Mouse (Mus musculus) midbrain, embryonic 13.5 days (tissue): ENCODE data around the gene Gm10073. TPM values are rescaled to one million over a fixed set of nuclear protein-coding genes. Genes with fewer than 3 reads are reported as not detected.
"Not testable (repeated sequence)": the region's sequence is repeated elsewhere in the genome, so short reads cannot be mapped to it uniquely, and the experiment has no call there.

Source experiments
- ATAC-seq: fragments of 200-750 bp; cut with Nextera tagmentation; 2 replicates; pipeline ENCODE4 v1.8.0; 2017; ENCODE audit warnings: mild to moderate bottlenecking, moderate TSS enrichment, moderate library complexity
- H3K27ac ChIP-seq: fragments of 300-500 bp; sonication (generic); 2 replicates; pipeline ENCODE4 v1.5.1; 2015; ENCODE audit warnings: inconsistent platforms, mild to moderate bottlenecking, moderate library complexity
- H3K27me3 ChIP-seq: fragments of 300-500 bp; sonication (generic); 2 replicates; pipeline ENCODE4 v1.6.1; 2015; ENCODE audit warnings: mild to moderate bottlenecking, inconsistent platforms
- H3K36me3 ChIP-seq: fragments of 300-500 bp; sonication (generic); 2 replicates; pipeline ENCODE4 v1.6.1; 2015; ENCODE audit warnings: mild to moderate bottlenecking, inconsistent platforms
- H3K4me1 ChIP-seq: fragments of 300-500 bp; sonication (generic); replicated peaks from 2 replicates; pipeline ENCODE4 v1.6.1; 2015; ENCODE audit warnings: inconsistent platforms
- H3K4me2 ChIP-seq: fragments of 300-500 bp; sonication (generic); replicated peaks from 2 replicates; pipeline ENCODE4 v1.6.1; 2015; ENCODE audit warnings: moderate library complexity, mild to moderate bottlenecking, inconsistent platforms
- H3K4me3 ChIP-seq: fragments of 300-500 bp; sonication (generic); replicated peaks from 2 replicates; pipeline ENCODE4 v1.5.1; 2015; ENCODE audit warnings: mild to moderate bottlenecking, inconsistent platforms
- H3K9ac ChIP-seq: fragments of 300-500 bp; sonication (generic); replicated peaks from 2 replicates; pipeline ENCODE4 v1.6.1; 2015; ENCODE audit warnings: mild to moderate bottlenecking, inconsistent platforms
- H3K9me3 ChIP-seq: fragments of 300-500 bp; sonication (generic); 2 replicates; pipeline ENCODE4 v1.6.1; 2016; ENCODE audit warnings: mild to moderate bottlenecking, inconsistent platforms
- WGBS: fragments of 180-500 bp; shearing (Covaris S2); methylation state at CpG from one replicate; pipeline ENCODE4 v1.1.7; 2015; 5-methylcytosine and 5-hydroxymethylcytosine counted together
- polyA plus RNA-seq: library from polyadenylated mRNA; unstranded; fragments of >200 nt; fragmentation: Nextera tagmentation; extraction: Ambion mirVana; gene quantifications from 2 replicates; pipeline ENCODE4 v1.2.1, GENCODE M21; 2015

Gm10073 gene
- polyA plus RNA-seq, 1 experiment from 2014 or later: 7.6 TPM

DNA sequence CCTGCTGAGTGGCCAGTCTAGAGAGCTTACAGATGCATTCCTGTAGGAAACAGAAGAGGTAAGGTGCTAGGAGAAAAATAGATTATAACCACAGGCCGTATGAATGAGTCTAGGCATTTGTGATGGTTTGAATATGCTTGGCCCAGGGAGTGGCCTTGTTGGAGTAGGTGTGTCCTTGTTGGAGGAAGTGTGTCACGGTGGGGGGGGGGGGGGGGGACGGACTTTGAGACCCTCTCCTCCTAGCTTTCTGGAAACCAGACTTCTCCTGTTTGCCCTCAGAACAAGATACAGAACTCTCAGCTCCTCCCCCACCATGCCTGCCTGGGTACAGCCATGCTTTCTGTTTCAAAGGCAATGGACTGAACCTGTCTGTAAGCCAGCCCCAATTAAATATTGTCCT lies 19.2 kb upstream of the Gm10073 start:
- Histone ChIP-seq H3K4me3 (no peak overlapping the region), H3K9ac (no peak overlapping the region), H3K36me3 (no peaks in the 10 kb centered on the region), H3K27me3 (no peaks in the 10 kb centered on the region), H3K27ac (no peak overlapping the region), H3K9me3 (no peaks in the 10 kb centered on the region), H3K4me2 (no peak overlapping the region), H3K4me1 (no peaks in the 10 kb centered on the region)
- no peak for ATAC-seq
- 73% methylated on average over 2 of the region's 3 CpGs for WGBS

DNA sequence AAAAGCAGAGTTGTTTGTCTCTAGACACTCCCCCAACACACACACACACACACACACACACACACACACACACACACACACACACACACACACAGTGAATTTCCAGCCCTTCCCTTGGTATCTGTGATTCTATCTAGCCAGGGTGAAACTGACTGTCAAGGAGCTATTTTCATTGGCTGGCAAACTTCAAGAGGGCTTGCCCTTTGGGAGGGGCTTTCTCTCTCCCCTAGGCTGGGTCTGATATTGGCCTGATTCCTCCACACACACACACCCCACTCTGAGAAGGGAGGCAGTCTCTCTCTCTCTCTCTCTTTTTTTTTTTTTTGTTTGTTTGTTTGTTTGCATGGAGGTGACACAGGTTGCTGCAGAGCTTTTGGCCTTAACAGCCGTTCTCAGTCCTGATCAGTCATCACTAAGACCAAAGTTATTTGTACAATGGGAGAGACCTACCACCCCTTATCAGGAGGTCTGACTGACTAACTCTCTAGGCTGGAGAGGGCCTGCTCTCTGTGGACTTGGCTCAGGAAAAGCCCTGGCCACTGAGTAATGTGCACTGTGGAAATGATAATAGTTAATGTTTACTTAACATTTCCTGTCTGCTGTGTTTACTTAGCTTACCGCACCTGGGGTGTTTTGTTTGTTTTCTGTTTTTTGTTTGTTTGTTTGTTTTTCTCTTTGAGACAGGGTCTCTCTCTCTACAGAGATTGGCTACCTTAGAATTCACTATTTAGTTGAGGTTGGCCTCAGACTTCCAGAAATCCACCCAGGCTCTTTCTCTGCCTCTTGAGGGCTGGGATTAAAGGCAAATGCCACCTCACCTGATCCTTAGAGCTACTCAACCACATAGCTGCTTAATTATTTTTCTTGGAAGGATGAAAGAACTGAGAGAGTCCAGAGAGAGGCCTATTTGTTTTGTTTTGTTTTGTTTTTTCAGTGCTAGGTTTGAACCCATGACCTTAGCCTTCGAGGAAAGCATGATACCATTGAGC lies 15.5 kb upstream of the Gm10073 start:
- WGBS: 78% methylated on average over 3 of the region's 3 CpGs
- H3K4me1 ChIP-seq: no peaks in the 10 kb centered on the region
- H3K4me2 ChIP-seq: no peak overlapping the region
- no peaks in the 10 kb centered on the region for H3K9me3 ChIP-seq
- H3K36me3 ChIP-seq: no peaks in the 10 kb centered on the region
- no peak overlapping the region for H3K4me3 ChIP-seq
- no peaks in the 10 kb centered on the region for H3K27me3 ChIP-seq
- no peak overlapping the region for H3K9ac ChIP-seq
- H3K27ac ChIP-seq: no peak overlapping the region
- ATAC-seq: no peak

DNA sequence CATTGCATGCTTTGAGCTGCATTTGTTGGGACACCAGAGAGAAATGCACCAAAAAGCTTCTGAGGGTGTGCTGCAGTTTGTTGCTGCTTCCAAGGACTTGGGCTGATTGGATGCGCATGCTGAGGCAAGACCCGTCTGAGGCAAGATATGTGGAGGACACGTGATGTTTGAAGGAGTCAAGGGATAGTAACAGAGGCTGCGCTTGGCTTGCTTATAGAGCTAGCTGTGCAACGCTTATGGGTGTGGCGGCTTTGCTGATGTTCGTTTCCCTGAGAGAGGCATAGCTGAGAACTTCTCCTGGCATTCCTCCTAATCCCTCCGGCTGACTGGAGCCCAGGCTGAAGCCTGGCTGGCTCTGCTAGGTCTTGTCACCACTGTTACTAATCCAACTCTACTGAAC lies 13.6 kb upstream of the Gm10073 start:
- Histone ChIP-seq H3K36me3 (no peaks in the 10 kb centered on the region), H3K9ac (no peak overlapping the region), H3K27ac (no peak overlapping the region), H3K9me3 (0 out of 2 replicates have a peak, but pooled peaks cover 4% of the 10 kb centered on the region), H3K4me3 (no peak overlapping the region), H3K4me1 (no peaks in the 10 kb centered on the region), H3K4me2 (no peak overlapping the region), H3K27me3 (no peaks in the 10 kb centered on the region)
- no peak for ATAC-seq
- 86% methylated on average over 8 of the region's 8 CpGs for WGBS

DNA sequence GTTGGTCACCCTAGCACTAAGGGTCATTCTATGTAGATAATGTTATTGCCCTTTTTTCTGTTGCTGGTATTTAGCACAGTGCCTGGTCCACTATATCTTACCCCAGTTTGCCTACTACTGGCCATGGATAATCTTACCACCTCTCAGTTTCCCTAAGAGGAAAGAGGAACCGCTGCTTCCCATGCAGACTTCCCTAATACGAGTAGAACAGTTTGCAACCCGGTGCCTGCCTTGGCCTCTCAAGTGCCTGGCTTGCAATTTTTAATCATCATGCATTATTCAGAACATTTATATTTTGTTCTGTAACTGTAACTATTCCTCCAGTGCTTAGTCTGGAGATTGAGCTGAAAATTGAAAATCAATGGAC lies 12.4 kb upstream of the Gm10073 start:
- ATAC-seq: no peak
- no peak overlapping the region for H3K27ac ChIP-seq
- H3K4me3 ChIP-seq: no peak overlapping the region
- H3K27me3 ChIP-seq: no peaks in the 10 kb centered on the region
- H3K9me3 ChIP-seq: 0 out of 2 replicates have a peak, but pooled peaks cover 4% of the 10 kb centered on the region
- no peak overlapping the region for H3K9ac ChIP-seq
- no peaks in the 10 kb centered on the region for H3K36me3 ChIP-seq
- WGBS: 91% methylated on average over 3 of the region's 3 CpGs
- H3K4me2 ChIP-seq: no peak overlapping the region
- H3K4me1 ChIP-seq: no peaks in the 10 kb centered on the region

DNA sequence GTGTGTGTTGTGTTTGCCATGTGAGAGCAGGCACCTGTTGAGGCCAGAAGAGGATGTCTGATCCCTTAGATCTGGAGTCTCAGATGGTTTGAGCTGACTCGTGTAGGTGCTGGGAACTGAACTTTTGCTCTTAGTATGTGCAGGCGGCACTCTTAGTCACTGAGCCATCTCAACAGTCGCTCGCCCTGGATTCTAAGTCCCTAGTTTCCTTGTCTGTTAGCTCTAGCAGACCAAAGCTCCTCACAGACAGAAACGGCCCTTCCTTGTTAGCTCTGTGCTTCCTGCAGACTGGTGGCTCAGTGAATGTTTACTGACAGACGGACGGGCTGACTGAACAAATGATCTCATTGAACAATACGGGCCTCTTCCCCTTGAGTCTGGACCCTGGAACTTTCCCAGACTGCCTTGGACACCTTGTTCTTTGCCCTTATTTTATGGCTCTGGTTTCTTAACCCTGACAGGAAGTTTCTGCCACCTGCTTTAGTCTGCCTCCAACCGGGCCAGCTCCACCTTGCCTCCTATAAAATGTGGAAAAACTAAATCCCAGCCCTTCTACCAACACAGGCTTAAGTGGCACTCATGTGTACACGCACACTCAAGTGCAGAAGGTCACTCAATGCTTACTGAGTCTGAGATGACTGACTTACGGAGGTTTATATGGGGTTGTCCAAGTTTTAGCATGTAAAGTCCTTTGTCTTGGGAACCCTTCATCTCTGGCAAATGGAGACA lies 11.8 kb upstream of the Gm10073 start:
- H3K27me3 ChIP-seq: no peaks in the 10 kb centered on the region
- no peaks in the 10 kb centered on the region for H3K4me1 ChIP-seq
- no peak overlapping the region for H3K4me2 ChIP-seq
- H3K36me3 ChIP-seq: no peaks in the 10 kb centered on the region
- 0 out of 2 replicates have a peak, but pooled peaks cover 4% of the 10 kb centered on the region for H3K9me3 ChIP-seq
- H3K4me3 ChIP-seq: no peak overlapping the region
- H3K9ac ChIP-seq: no peak overlapping the region
- ATAC-seq: no peak
- no peak overlapping the region for H3K27ac ChIP-seq
- WGBS: 84% methylated on average over 11 of the region's 11 CpGs

DNA sequence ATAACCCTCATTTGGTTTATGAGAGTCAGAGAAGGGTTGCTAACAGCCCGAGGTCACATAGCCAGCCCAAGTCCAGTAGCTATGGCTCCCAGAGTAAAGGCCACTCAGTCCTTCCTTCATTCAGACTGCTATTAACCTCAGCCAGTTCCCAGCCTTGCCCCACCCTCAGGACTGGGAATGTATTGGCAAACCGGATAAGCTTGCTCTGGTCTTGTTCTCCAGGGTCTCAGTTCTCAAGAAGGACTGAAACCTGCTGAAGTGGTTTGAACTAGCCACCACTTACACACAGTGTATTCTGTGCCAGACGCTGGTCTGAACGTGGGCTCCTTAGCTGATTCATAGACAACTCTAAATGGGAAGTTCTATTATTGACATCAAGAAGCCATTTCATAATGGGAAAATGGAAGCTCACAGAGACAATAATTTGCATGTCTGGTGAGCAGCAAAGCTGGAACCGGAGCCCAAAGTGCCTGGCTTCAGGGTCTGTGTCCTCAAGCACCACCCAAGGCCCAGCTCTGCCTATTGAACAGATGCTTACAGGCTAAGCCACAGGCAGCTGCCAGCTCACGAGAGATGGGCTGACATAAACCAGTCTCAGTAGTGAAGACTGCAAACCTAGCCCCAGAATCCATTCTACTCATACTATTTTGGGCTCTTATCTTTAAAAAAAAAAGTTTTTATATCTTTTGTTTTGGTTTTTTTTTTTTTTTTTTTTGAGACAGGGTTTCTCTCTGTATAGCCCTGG lies 8.3 kb upstream of the Gm10073 start:
- no peak for ATAC-seq
- no peak overlapping the region for H3K4me3 ChIP-seq
- H3K4me1 ChIP-seq: 0 out of 2 replicates have a peak, but pooled peaks cover 3% of the 10 kb centered on the region
- WGBS: 75% methylated on average over 6 of the region's 6 CpGs
- H3K9me3 ChIP-seq: 0 out of 2 replicates have a peak, but pooled peaks cover 4% of the 10 kb centered on the region
- no peak overlapping the region for H3K9ac ChIP-seq
- no peak overlapping the region for H3K27ac ChIP-seq
- H3K36me3 ChIP-seq: no peaks in the 10 kb centered on the region
- no peaks in the 10 kb centered on the region for H3K27me3 ChIP-seq
- no peak overlapping the region for H3K4me2 ChIP-seq

DNA sequence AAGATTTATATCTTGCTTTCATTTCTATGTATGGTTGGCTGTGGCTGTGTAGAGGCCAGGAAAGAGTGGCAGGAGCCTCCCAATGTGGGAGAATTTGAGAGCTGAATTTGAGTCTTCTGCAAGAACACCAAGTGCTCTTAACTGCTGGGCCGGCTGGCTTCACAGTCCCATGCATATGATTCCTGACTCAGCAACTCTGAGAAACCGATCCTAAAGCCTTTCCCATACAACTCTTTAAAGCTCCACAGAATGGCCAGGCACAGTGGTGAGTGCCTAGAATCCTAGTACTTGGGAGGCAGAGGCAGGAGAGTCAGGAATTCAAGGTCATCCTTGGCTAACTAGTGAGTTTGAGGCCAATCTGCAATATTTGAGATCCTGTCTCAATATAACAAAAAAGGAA lies 6.2 kb upstream of the Gm10073 start:
- 0 out of 2 replicates have a peak, but pooled peaks cover 3% of the 10 kb centered on the region for H3K4me1 ChIP-seq
- ATAC-seq: no peak
- no peak overlapping the region for H3K9ac ChIP-seq
- no peaks in the 10 kb centered on the region for H3K36me3 ChIP-seq
- no peak overlapping the region for H3K27ac ChIP-seq
- H3K9me3 ChIP-seq: 0 out of 2 replicates have a peak, but pooled peaks cover 4% of the 10 kb centered on the region
- 61% methylated on average over 2 of the region's 2 CpGs for WGBS
- H3K27me3 ChIP-seq: no peaks in the 10 kb centered on the region
- H3K4me3 ChIP-seq: no peak overlapping the region
- no peak overlapping the region for H3K4me2 ChIP-seq

DNA sequence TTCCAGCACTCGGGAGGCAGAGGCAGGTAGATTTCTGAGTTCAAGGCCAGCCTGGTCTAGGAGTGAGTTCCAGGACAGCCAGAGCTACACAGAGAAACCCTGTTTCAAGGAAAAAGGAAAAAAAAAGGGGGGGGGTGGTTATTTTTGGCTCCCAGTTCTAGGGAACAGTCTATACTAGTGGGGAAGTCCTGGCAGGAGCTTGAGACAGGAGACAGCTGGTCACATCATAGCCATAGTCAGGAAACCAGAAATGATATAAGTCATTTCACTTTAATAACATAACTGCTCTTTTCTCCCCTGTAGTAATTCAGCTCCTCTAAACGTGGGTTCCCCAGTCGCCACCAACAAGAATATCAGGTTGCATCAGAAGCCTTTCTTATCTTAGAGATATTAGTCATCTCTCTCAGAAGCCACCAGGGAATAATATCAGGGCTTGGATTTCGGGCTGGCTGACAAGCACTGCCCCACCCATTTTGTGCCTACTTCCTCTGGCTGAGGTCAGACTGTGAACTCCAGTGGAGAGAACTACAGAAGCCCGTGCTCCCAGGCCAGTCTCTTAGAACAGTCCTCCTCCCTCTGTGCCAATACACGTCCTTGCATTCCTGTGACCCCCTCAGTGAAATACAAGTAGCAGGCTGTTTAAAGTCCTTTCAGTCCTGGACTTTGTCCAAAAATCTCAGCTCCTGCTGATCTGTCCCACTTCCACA lies 3.7 kb upstream of the Gm10073 start:
- no peak overlapping the region for H3K4me3 ChIP-seq
- H3K36me3 ChIP-seq: no peaks in the 10 kb centered on the region
- WGBS: 57% methylated on average over 6 of the region's 6 CpGs
- 0 out of 2 replicates have a peak, but pooled peaks cover 3% of the 10 kb centered on the region for H3K27me3 ChIP-seq
- no peak overlapping the region for H3K27ac ChIP-seq
- no peak overlapping the region for H3K4me2 ChIP-seq
- no peak for ATAC-seq
- no peaks in the 10 kb centered on the region for H3K9me3 ChIP-seq
- 0 out of 2 replicates have a peak, but pooled peaks cover 3% of the 10 kb centered on the region for H3K4me1 ChIP-seq
- no peak overlapping the region for H3K9ac ChIP-seq

DNA sequence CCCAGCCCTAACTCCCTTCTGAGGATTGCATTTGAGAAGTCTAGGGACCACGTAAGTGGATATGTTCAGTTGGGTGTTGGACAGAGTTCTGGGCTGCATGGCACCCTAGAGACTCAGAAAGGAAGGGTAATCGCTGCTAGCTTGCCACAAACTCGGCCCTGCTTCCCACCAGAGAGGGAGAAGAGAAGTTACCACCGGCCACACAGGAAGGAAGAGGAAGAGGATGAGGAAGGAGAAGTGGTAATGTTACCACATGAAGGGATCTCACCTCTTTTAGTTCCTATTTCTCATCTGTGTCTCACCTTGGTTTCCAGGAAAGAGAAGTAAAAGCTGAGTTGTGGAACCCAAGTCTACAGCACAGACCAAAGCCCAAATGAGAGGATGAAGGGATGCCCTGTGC lies 1.0 kb upstream of the Gm10073 start:
- Histone ChIP-seq H3K4me1 (peaks cover 6% of the 10 kb centered on the region; the same call in 1 of the 2 replicates), H3K4me3 (no peak overlapping the region), H3K4me2 (no peak overlapping the region), H3K27me3 (peaks cover 9% of the 10 kb centered on the region), H3K9me3 (no peaks in the 10 kb centered on the region), H3K36me3 (no peaks in the 10 kb centered on the region), H3K9ac (no peak overlapping the region), H3K27ac (no peak overlapping the region)
- ATAC-seq: no peak
- 92% methylated on average over 4 of the region's 4 CpGs for WGBS

DNA sequence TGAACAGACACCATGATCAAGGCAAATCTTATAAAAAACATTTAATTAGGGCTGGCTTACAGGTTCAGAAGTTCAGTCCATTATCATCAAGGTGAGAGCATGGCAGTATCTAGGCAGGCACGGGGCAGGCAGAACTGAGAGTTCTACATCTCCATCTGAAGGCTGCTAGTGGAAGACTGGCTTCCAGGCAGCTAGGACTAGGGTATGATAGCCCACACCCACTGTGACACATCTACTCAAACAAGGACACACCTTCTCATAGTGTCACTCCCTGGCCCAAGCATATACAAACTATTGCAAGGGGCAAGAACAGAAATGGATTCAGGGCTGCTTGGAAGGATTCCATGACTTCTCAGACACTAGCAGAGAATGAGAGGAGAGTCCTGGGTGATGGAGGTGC lies 1.1 kb downstream of the Gm10073 start:
- WGBS: 87% methylated on average over 1 of the region's 1 CpGs

DNA sequence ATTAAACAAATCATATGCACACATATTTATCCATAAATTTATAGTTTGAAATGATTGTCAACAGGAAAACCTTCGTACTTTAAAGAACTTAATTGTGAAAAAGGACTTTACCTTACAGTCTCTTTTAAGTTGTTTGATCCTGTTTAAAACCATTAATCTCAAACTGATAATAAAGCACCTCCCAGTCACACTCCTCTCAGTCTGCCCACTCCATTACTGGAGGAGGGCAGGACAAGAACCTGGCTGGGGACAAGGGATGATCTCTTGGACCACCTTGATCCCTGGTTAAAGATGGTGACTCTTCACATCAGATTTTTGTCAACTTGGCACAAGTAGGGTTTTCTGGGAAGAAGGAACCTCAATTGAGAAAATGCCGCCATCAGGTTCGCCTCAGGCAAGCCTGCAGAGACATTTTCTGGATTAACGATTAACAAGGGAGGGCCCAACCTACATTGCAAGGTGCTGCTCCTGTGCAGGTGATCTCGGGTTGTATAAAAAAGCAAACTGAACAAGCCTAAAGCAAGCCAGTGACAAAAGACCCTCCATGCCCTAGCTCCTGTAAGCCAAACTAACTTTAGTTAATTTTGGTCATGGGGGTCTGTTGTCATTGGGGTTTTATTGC lies 1.6 kb downstream of the Gm10073 start:
- no peaks in the 10 kb centered on the region for H3K9me3 ChIP-seq
- H3K9ac ChIP-seq: no peak overlapping the region
- peaks cover 10% of the 10 kb centered on the region for H3K4me1 ChIP-seq
- H3K27ac ChIP-seq: no peak overlapping the region
- H3K4me3 ChIP-seq: no peak overlapping the region
- H3K4me2 ChIP-seq: no peak overlapping the region
- ATAC-seq: no peak
- H3K36me3 ChIP-seq: no peaks in the 10 kb centered on the region
- H3K27me3 ChIP-seq: peaks cover 9% of the 10 kb centered on the region
- 90% methylated on average over 5 of the region's 5 CpGs for WGBS

More for the DNA sequence above, 1.1 kb downstream of the Gm10073 start:
- H3K27me3 ChIP-seq, H3K36me3 ChIP-seq, H3K4me2 ChIP-seq, H3K9ac ChIP-seq, H3K4me3 ChIP-seq, H3K9me3 ChIP-seq, H3K27ac ChIP-seq, ATAC-seq: not testable (repeated sequence)
- H3K4me1 ChIP-seq: peaks cover 12% of the 10 kb centered on the region
